Mouse (Mus musculus): ENCODE measurements around the gene Ctxn1. TPM values are rescaled to one million over a fixed set of nuclear protein-coding genes. Genes with fewer than 3 reads are reported as not detected.
"Not testable (repeated sequence)": the region's sequence is repeated elsewhere in the genome, so short reads cannot be mapped to it uniquely, and the experiment has no call there.

Gene Ctxn1
- 1 to 10 TPM; 7.5 to 8.0 TPM for total RNA-seq (2021)
- long read RNA-seq, experiment 1, partial matches to known transcripts: 0 of 4 reads
- long read RNA-seq, experiment 1, other reads (novel, unspliced or antisense): 1 of 4 reads
- long read RNA-seq, experiment 2, partial matches to known transcripts: 0 of 6 reads
- long read RNA-seq, experiment 2, other reads (novel, unspliced or antisense): 2 of 6 reads

GRCm38 (mm10) chr8:4259125-4259804 lies at the start of gene Ctxn1:
Gene Ctxn1, minus strand, starts transcription at chr8:4259274.
- peak; percentile 82 to 92 for DNase-seq (ENCODE audit: low spot score in 2 of 2)

GRCm38 (mm10) chr8:4305838-4306237 lies 46.8 kb upstream of the Ctxn1 start:
- no peak for DNase-seq (ENCODE audit: low spot score in 2 of 2)

GRCm38 (mm10) chr8:4304124-4304547 lies 45.1 kb upstream of the Ctxn1 start:
- DNase-seq (ENCODE audit: low spot score in 2 of 2): no peak

- DNase-seq (ENCODE audit: low spot score in 2 of 2): no peak
Observed at GRCm38 (mm10) chr8:4297822-4298221, 38.7 kb upstream of the Ctxn1 start.

GRCm38 (mm10) chr8:4292738-4293137 lies 33.7 kb upstream of the Ctxn1 start:
- DNase-seq (ENCODE audit: low spot score in 2 of 2): no peak

- no peak for DNase-seq (ENCODE audit: low spot score in 2 of 2)
Observed at GRCm38 (mm10) chr8:4276111-4276465, 17.0 kb upstream of the Ctxn1 start.

- DNase-seq (ENCODE audit: low spot score in 2 of 2): peak; percentile 85 to 97
Observed at GRCm38 (mm10) chr8:4275275-4276110, 16.4 kb upstream of the Ctxn1 start, which contains the start of gene Timm44. Gene Timm44, minus strand, starts transcription at chr8:4275913.

GRCm38 (mm10) chr8:4269609-4270008 lies 10.5 kb upstream of the Ctxn1 start:
- no peak for DNase-seq (ENCODE audit: low spot score in 2 of 2)

- DNase-seq (ENCODE audit: low spot score in 2 of 2): no peak
Observed at GRCm38 (mm10) chr8:4267627-4268026, 8.6 kb upstream of the Ctxn1 start.

GRCm38 (mm10) chr8:4265160-4265914 lies 6.3 kb upstream of the Ctxn1 start:
- DNase-seq (ENCODE audit: low spot score in 2 of 2): no peak

- DNase-seq (ENCODE audit: low spot score in 2 of 2): no peak
Observed at GRCm38 (mm10) chr8:4263105-4263791, 4.2 kb upstream of the Ctxn1 start.

- no peak for DNase-seq (ENCODE audit: low spot score in 2 of 2)
Observed at GRCm38 (mm10) chr8:4259805-4260170, 714 bp upstream of the Ctxn1 start.

- DNase-seq (ENCODE audit: low spot score in 2 of 2): no peak
Observed at GRCm38 (mm10) chr8:4258678-4259077, 396 bp downstream of the Ctxn1 start.

GRCm38 (mm10) chr8:4258233-4258632 lies 841 bp downstream of the Ctxn1 start:
- DNase-seq (ENCODE audit: low spot score in 2 of 2): peak; percentile 63 to 81

- DNase-seq (ENCODE audit: low spot score in 2 of 2): no peak
Observed at GRCm38 (mm10) chr8:4257350-4257749, 1.7 kb downstream of the Ctxn1 start.

- DNase-seq (ENCODE audit: low spot score in 2 of 2): no peak
Observed at GRCm38 (mm10) chr8:4256911-4257310, 2.2 kb downstream of the Ctxn1 start.

GRCm38 (mm10) chr8:4255471-4255870 lies 3.6 kb downstream of the Ctxn1 start:
- DNase-seq (ENCODE audit: low spot score in 2 of 2): not testable (repeated sequence)

- peak in 1 of 2 experiments; percentile 50 for DNase-seq (ENCODE audit: low spot score in 2 of 2)
Observed at GRCm38 (mm10) chr8:4254001-4254400, 5.1 kb downstream of the Ctxn1 start.

- DNase-seq (ENCODE audit: low spot score in 2 of 2): peak; percentile 91 to 98
Observed at GRCm38 (mm10) chr8:4252934-4253841, 5.9 kb downstream of the Ctxn1 start, which contains the start of gene Snapc2. Gene Snapc2, plus strand, starts transcription at chr8:4253080.
